Mouse (Mus musculus) cerebellum, adult 2 months (tissue): ENCODE data around the gene Tnni3. TPM values are rescaled to one million over a fixed set of nuclear protein-coding genes. Genes with fewer than 3 reads are reported as not detected.
"Not testable (repeated sequence)": the region's sequence is repeated elsewhere in the genome, so short reads cannot be mapped to it uniquely, and the experiment has no call there.

ENCODE experiments used
- DNase-seq, 2 experiments: peaks; one replicate each; pipeline ENCODE4 v3.0.0; 2021
- H3K27ac ChIP-seq: fragments of 200-500 bp; 2 replicates; pipeline ENCODE4 v1.5.1; 2012; ENCODE audit warnings: low read length, control low read depth, inconsistent platforms; ENCODE audit not compliant: insufficient read depth
- H3K27me3 ChIP-seq: fragments of 200-500 bp; 2 replicates; pipeline ENCODE4 v1.6.1; 2012; ENCODE audit warnings: inconsistent platforms, mild to moderate bottlenecking, low read length, moderate library complexity; ENCODE audit not compliant: control insufficient read depth, insufficient read depth
- H3K4me1 ChIP-seq: fragments of 200-500 bp; 2 replicates; pipeline ENCODE4 v1.6.1; 2011; ENCODE audit warnings: low read length; ENCODE audit not compliant: control insufficient read depth, insufficient read depth
- H3K4me3 ChIP-seq: fragments of 200-500 bp; replicated peaks from 2 replicates; pipeline ENCODE3; 2011; ENCODE audit warnings: mild to moderate bottlenecking, low read depth, low read length, control low read depth; ENCODE audit not compliant: insufficient read depth
- CTCF ChIP-seq: fragments of 200-500 bp; IDR thresholded peaks from 2 replicates; pipeline ENCODE4 v1.5.1; 2011; ENCODE audit warnings: low read depth, mild to moderate bottlenecking, control low read depth, low read length, moderate library complexity, borderline replicate concordance; ENCODE audit not compliant: insufficient read depth
- POLR2A ChIP-seq: fragments of 200-500 bp; IDR thresholded peaks from 2 replicates; pipeline ENCODE4 v1.6.1; 2011; ENCODE audit warnings: low read length, control low read depth, borderline replicate concordance; ENCODE audit not compliant: insufficient read depth
- WGBS: fragments of 180-500 bp; shearing (Covaris S2); methylation state at CpG from one replicate; pipeline ENCODE4 v1.1.7; 2018; 5-methylcytosine and 5-hydroxymethylcytosine counted together
- polyA plus RNA-seq: library from polyadenylated mRNA; depleted of rRNA; stranded (reverse); fragments of >200 nt; gene quantifications from 2 replicates; pipeline ENCODE4 v1.2.3, GENCODE M21; 2012; rRNA removed

The Tnni3 gene
- polyA plus RNA-seq, result 5.4 and 9.5 TPM in 2 replicates

GRCm38 (mm10) chr7:4524212-4524922 lies at the start of gene Tnni3:
Gene Tnni3 (minus strand): TSS chr7:4524229.
- not testable (repeated sequence) for H3K27me3 ChIP-seq, H3K27ac ChIP-seq, H3K4me1 ChIP-seq, H3K4me3 ChIP-seq
- WGBS, result 68% methylated on average over 15 of the region's 15 CpGs
- DNase-seq, result peak; percentile 38 to 59
- TF ChIP-seq CTCF, result peak; percentile 74

DNA sequence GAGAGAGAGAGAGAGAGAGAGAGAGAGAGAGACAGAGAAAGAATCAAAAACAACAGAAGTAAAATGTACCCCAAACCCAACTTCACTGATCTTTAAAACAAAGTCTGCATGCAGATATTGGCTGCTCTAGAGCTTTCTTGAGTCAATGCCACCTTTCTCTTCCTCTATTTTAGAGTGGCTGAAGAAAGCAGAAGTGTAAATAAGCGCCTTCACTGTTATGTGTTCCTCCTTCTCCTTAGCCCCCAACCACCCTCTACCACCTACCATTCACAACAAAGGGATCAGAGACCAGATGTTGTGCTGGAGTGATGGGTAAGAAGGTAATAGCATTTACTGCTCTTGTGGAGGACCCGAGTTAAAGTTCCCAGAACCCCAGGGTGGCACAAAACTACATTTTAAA lies 48.3 kb upstream of the Tnni3 start:
- H3K4me3 ChIP-seq, H3K27me3 ChIP-seq, H3K27ac ChIP-seq, H3K4me1 ChIP-seq, DNase-seq: not testable (repeated sequence)
- WGBS, result 65% methylated on average over 2 of the region's 2 CpGs

DNA sequence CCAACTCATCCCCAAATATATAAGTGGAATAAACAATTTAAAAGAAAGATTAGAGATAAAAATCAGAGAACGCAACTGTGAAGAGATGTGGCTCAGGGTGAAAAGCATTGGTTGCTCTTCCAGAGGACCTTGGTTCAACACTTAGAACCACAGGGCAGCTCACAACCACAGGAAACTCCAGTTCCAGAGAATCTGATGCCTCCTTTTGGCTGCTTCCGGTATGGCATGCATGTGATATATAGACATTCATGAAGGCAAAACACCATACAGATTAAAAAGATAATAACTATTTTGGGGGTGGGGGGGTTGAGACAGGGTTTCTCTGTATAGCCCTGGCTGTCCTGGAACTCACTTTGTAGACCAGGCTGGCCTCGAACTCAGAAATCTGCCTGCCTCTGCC lies 38.6 kb upstream of the Tnni3 start:
- no peak overlapping the region for H3K27ac ChIP-seq
- WGBS, result 89% methylated on average over 3 of the region's 3 CpGs
- TF ChIP-seq POLR2A, result no peak
- TF ChIP-seq CTCF, result no peak
- DNase-seq, result no peak
- H3K4me3 ChIP-seq, result no peak overlapping the region
- no peaks in the 10 kb centered on the region for H3K4me1 ChIP-seq
- no peaks in the 10 kb centered on the region for H3K27me3 ChIP-seq

GRCm38 (mm10) chr7:4557167-4557560 lies 33.1 kb upstream of the Tnni3 start:
- no peaks in the 10 kb centered on the region for H3K4me1 ChIP-seq
- DNase-seq, result no peak
- TF ChIP-seq POLR2A (no peak), CTCF (no peak)
- no peak overlapping the region for H3K27ac ChIP-seq
- WGBS, result 61% methylated on average over 6 of the region's 6 CpGs
- no peaks in the 10 kb centered on the region for H3K27me3 ChIP-seq
- no peak overlapping the region for H3K4me3 ChIP-seq

DNA sequence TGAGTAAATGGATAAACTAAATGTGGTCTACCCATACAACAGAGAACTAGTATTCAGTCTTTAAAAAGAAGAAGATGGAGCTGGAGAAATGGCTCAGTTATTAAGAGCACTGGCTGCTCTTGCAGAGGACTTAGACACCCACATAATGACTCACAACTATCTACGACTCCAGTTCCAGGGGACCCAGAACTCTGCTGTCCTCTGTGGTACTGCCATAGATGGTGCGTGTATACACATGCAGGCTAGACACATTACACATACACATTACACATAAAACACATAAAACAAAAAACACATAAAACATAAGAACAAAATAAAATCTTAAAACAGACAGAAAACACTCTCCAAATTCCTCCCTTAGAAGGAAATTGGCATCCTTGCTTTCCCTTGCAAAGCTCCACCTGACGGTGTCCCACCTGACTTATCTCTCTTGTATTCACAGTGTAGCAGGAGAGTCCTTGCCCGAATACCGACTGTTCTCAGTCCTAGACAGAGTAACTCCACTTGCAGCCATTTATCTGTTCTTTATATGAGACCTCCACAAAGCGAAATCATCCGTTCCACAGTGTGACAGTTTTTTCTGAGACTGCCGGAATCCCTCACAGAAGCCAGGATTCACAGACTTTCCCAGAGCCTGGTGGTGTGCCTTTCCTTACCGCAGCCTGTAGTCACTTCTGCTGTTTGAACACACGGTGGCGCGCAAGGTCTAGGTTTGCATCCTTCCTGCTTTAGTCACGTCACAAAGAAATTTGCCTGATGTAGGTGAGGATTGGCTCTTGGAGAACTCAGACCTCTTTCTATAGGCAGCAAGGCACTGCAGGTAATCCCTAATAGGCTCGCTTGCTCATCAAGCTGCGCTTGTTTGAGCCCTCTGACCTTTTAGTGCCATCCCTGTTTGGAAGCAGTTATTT lies 32.5 kb upstream of the Tnni3 start:
- WGBS, result 17% methylated on average over 15 of the region's 15 CpGs
- no peaks in the 10 kb centered on the region for H3K27me3 ChIP-seq
- H3K4me3 ChIP-seq, result no peak overlapping the region
- no peaks in the 10 kb centered on the region for H3K4me1 ChIP-seq
- peak; percentile 84 to 86 for DNase-seq
- H3K27ac ChIP-seq, result no peak overlapping the region
- TF ChIP-seq CTCF (peak; percentile 99), POLR2A (no peak)

GRCm38 (mm10) chr7:4547221-4547641 lies 23.2 kb upstream of the Tnni3 start, which contains the start of gene Syt5:
Gene Syt5 (minus strand): TSS chr7:4547541.
- TF ChIP-seq POLR2A (no peak), CTCF (no peak)
- 2% methylated on average over 33 of the region's 33 CpGs for WGBS

GRCm38 (mm10) chr7:4546591-4547131 lies 22.6 kb upstream of the Tnni3 start:
- no peak overlapping the region for H3K27ac ChIP-seq
- H3K4me1 ChIP-seq, result peaks cover 3% of the 10 kb centered on the region
- peak; percentile 90 to 91 for DNase-seq
- WGBS, result under 1% methylated on average over 26 of the region's 26 CpGs
- peak overlapping the region; percentile 56 for H3K4me3 ChIP-seq
- TF ChIP-seq POLR2A, result no peak
- TF ChIP-seq CTCF, result peak; percentile 7; the same call in 1 of the 2 replicates
- no peaks in the 10 kb centered on the region for H3K27me3 ChIP-seq

More at GRCm38 (mm10) chr7:4547221-4547641, 23.2 kb upstream of the Tnni3 start, which contains the start of gene Syt5:
- peak; percentile 54 to 57 for DNase-seq
- Histone ChIP-seq H3K27ac (no peak within 1 kb of the TSS), H3K4me3 (peak within 1 kb of the TSS; percentile 56), H3K4me1 (peaks cover 3% of the 10 kb centered on the region), H3K27me3 (no peaks in the 10 kb centered on the region)

- peaks cover 3% of the 10 kb centered on the region for H3K4me1 ChIP-seq
- H3K4me3 ChIP-seq, result peak overlapping the region; percentile 56
- TF ChIP-seq CTCF, result no peak
- no peak for TF ChIP-seq POLR2A
- DNase-seq, result no peak
- no peaks in the 10 kb centered on the region for H3K27me3 ChIP-seq
- WGBS, result 61% methylated on average over 15 of the region's 15 CpGs
- H3K27ac ChIP-seq, result no peak overlapping the region
Observed at GRCm38 (mm10) chr7:4546050-4546449, 22.0 kb upstream of the Tnni3 start.
